Comparison of ENCODE assay signal across 16 mouse cellular contexts in genomic region chr7:70618270-70618669, GRCm38 (mm10).
"Had no signal": no experiment of that assay in that cellular context is flagged by ENCODE, and none has a peak within 500 bp of the region (broad histone marks: within the 10 kb centered on the region; RNA-seq: fewer than 3 reads in every experiment).

No protein-coding gene starts in this region.

- H3K9me3 ChIP-seq: midbrain, embryonic 10.5 days; midbrain, embryonic 12.5 days; neural tube, embryonic 13.5 days; neural tube, embryonic 15.5 days; stomach, embryonic 15.5 days had no signal

- H3K4me1 ChIP-seq: midbrain, embryonic 12.5 days; neural tube, embryonic 13.5 days; neural tube, embryonic 15.5 days; stomach, embryonic 15.5 days had no signal

- H3K4me3 ChIP-seq: midbrain, embryonic 10.5 days; midbrain, embryonic 12.5 days; myocyte; neural tube, embryonic 13.5 days; neural tube, embryonic 15.5 days; stomach, embryonic 15.5 days had no signal

- DNase-seq: lung, adult 18-20 months; lung, embryonic 14.5 days; lung, postnatal 10 days; lung, postnatal 4 days; midbrain, embryonic 14.5 days; right cerebral cortex, postnatal 14 days; thymus, adult 2 months; thymus, postnatal 25 days; thymus, postnatal 4 days had no signal

- H3K36me3 ChIP-seq: midbrain, embryonic 10.5 days; midbrain, embryonic 12.5 days; neural tube, embryonic 13.5 days; neural tube, embryonic 15.5 days; stomach, embryonic 15.5 days had no signal

- H3K9ac ChIP-seq: lung, embryonic 14.5 days; midbrain, embryonic 12.5 days; neural tube, embryonic 13.5 days; neural tube, embryonic 15.5 days; stomach, embryonic 15.5 days had no signal

- H3K27ac ChIP-seq: midbrain, embryonic 10.5 days; midbrain, embryonic 12.5 days; neural tube, embryonic 13.5 days; neural tube, embryonic 15.5 days; stomach, embryonic 15.5 days; stomach, postnatal 0 days had no signal
